Mouse (Mus musculus) midbrain, embryonic 14.5 days (tissue): ENCODE measurements at regions not wholly inside any gene's neighbourhood (a gene's known extent, or its start where the extent isn't known, plus 50 kb on each side); places are given as distances from the start of the nearest gene placed in this dataset.

ENCODE experiments used
- ATAC-seq: fragments of 200-750 bp; cut with Nextera tagmentation; 2 replicates; pipeline ENCODE4 v1.8.0; 2017; ENCODE audit warnings: moderate number of reproducible peaks, moderate library complexity; ENCODE audit not compliant: low FRiP score, low TSS enrichment
- DNase-seq: peaks from one replicate; pipeline ENCODE4 v3.0.0-alpha.2; 2015
- H3K27ac ChIP-seq: fragments of 300-500 bp; sonication (generic); replicated peaks from 2 replicates; pipeline ENCODE4 v1.5.1; 2014; ENCODE audit warnings: mild to moderate bottlenecking, low read depth, low read length, moderate library complexity
- H3K27me3 ChIP-seq: fragments of 300-500 bp; sonication (generic); 2 replicates; pipeline ENCODE4 v1.6.1; 2014; ENCODE audit warnings: low read length, control low read depth, mixed read lengths; ENCODE audit not compliant: control insufficient read depth, insufficient read depth
- H3K36me3 ChIP-seq: fragments of 300-500 bp; sonication (generic); 2 replicates; pipeline ENCODE4 v1.6.1; 2014; ENCODE audit warnings: low read length, control low read depth; ENCODE audit not compliant: control insufficient read depth, insufficient read depth
- H3K4me1 ChIP-seq: fragments of 300-500 bp; sonication (generic); 2 replicates; pipeline ENCODE4 v1.6.1; 2014; ENCODE audit warnings: mild to moderate bottlenecking, antibody characterized with exemption, low read length, control low read depth; ENCODE audit not compliant: control insufficient read depth, insufficient read depth
- H3K4me2 ChIP-seq: fragments of 300-500 bp; sonication (generic); 2 replicates; pipeline ENCODE4 v1.6.1; 2014; ENCODE audit warnings: mild to moderate bottlenecking, low read length, moderate library complexity
- H3K4me3 ChIP-seq: fragments of 300-500 bp; sonication (generic); replicated peaks from 2 replicates; pipeline ENCODE4 v1.5.1; 2014; ENCODE audit warnings: low read depth, low read length
- H3K9ac ChIP-seq: fragments of 300-500 bp; sonication (generic); replicated peaks from 2 replicates; pipeline ENCODE4 v1.6.1; 2014; ENCODE audit warnings: mild to moderate bottlenecking, low read length, moderate library complexity
- H3K9me3 ChIP-seq: fragments of 300-500 bp; sonication (generic); 2 replicates; pipeline ENCODE4 v1.6.1; 2016; ENCODE audit warnings: low read length, control low read depth, mixed read lengths; ENCODE audit not compliant: control insufficient read depth
- WGBS: fragments of 180-500 bp; shearing (Covaris S2); extraction: QIAGEN DNeasy Blood & Tissue Kit; methylation state at CpG from one replicate; pipeline ENCODE4 v1.1.7; 2014; 5-methylcytosine and 5-hydroxymethylcytosine counted together

GRCm38 (mm10) chr2:46218336-46218957 is 1101.3 kb upstream of the Zeb2 start:
- no peak overlapping the region for H3K4me3 ChIP-seq
- 94% methylated on average over 7 of the region's 7 CpGs for WGBS
- ATAC-seq (no peak), DNase-seq (no peak)
- H3K27me3 ChIP-seq = no peaks in the 10 kb centered on the region
- no peak overlapping the region for H3K4me2 ChIP-seq
- H3K36me3 ChIP-seq = no peaks in the 10 kb centered on the region
- H3K4me1 ChIP-seq = no peaks in the 10 kb centered on the region
- H3K9me3 ChIP-seq = no peaks in the 10 kb centered on the region
- H3K9ac ChIP-seq = no peak overlapping the region
- no peak overlapping the region for H3K27ac ChIP-seq

- Histone ChIP-seq H3K27me3 (no peaks in the 10 kb centered on the region), H3K9ac (no peak overlapping the region), H3K4me2 (no peak overlapping the region), H3K27ac (no peak overlapping the region), H3K4me1 (no peaks in the 10 kb centered on the region), H3K9me3 (no peaks in the 10 kb centered on the region), H3K36me3 (no peaks in the 10 kb centered on the region), H3K4me3 (no peak overlapping the region)
- 63% methylated on average over 1 of the region's 1 CpGs for WGBS
- ATAC-seq (no peak), DNase-seq (no peak)
Observed at GRCm38 (mm10) chr2:46199341-46199740, 1082.1 kb upstream of the Zeb2 start.

- H3K4me3 ChIP-seq = no peak overlapping the region
- no peaks in the 10 kb centered on the region for H3K36me3 ChIP-seq
- no peak overlapping the region for H3K9ac ChIP-seq
- H3K9me3 ChIP-seq = no peaks in the 10 kb centered on the region
- H3K4me2 ChIP-seq = no peak overlapping the region
- no peak for ATAC-seq
- H3K27ac ChIP-seq = no peak overlapping the region
- peak; percentile 6 for DNase-seq
- no peaks in the 10 kb centered on the region for H3K4me1 ChIP-seq
- H3K27me3 ChIP-seq = no peaks in the 10 kb centered on the region
Observed at GRCm38 (mm10) chr2:46187265-46187888, 1070.2 kb upstream of the Zeb2 start.

GRCm38 (mm10) chr2:46183241-46183640 is 1066.0 kb upstream of the Zeb2 start:
- WGBS = 76% methylated on average over 2 of the region's 2 CpGs
- DNase-seq = no peak
- no peak for ATAC-seq
- Histone ChIP-seq H3K27ac (no peak overlapping the region), H3K27me3 (no peaks in the 10 kb centered on the region), H3K4me2 (no peak overlapping the region), H3K9ac (no peak overlapping the region), H3K4me3 (no peak overlapping the region), H3K9me3 (no peaks in the 10 kb centered on the region), H3K36me3 (no peaks in the 10 kb centered on the region), H3K4me1 (no peaks in the 10 kb centered on the region)

- ATAC-seq = no peak
- Histone ChIP-seq H3K27ac (no peak overlapping the region), H3K27me3 (no peaks in the 10 kb centered on the region), H3K4me3 (no peak overlapping the region), H3K9ac (no peak overlapping the region), H3K36me3 (no peaks in the 10 kb centered on the region), H3K4me2 (no peak overlapping the region), H3K4me1 (no peaks in the 10 kb centered on the region), H3K9me3 (no peaks in the 10 kb centered on the region)
- DNase-seq = no peak
- 75% methylated on average over 4 of the region's 4 CpGs for whole genome bisulfite sequencing
Observed at GRCm38 (mm10) chr2:46179741-46180140, 1062.5 kb upstream of the Zeb2 start.

GRCm38 (mm10) chr2:46168488-46168887 is 1051.3 kb upstream of the Zeb2 start:
- no peak overlapping the region for H3K4me2 ChIP-seq
- no peaks in the 10 kb centered on the region for H3K9me3 ChIP-seq
- H3K27ac ChIP-seq = no peak overlapping the region
- H3K4me1 ChIP-seq = no peaks in the 10 kb centered on the region
- no peaks in the 10 kb centered on the region for H3K36me3 ChIP-seq
- no peak overlapping the region for H3K4me3 ChIP-seq
- no peak overlapping the region for H3K9ac ChIP-seq
- no peak for ATAC-seq
- WGBS = 65% methylated on average over 1 of the region's 1 CpGs
- no peaks in the 10 kb centered on the region for H3K27me3 ChIP-seq
- DNase-seq = no peak

- Histone ChIP-seq H3K4me1 (no peaks in the 10 kb centered on the region), H3K36me3 (no peaks in the 10 kb centered on the region), H3K4me2 (no peak overlapping the region), H3K27me3 (no peaks in the 10 kb centered on the region), H3K9me3 (no peaks in the 10 kb centered on the region), H3K4me3 (no peak overlapping the region), H3K27ac (no peak overlapping the region), H3K9ac (no peak overlapping the region)
- no peak for ATAC-seq
- no peak for DNase-seq
- 97% methylated on average over 3 of the region's 3 CpGs for WGBS
Observed at GRCm38 (mm10) chr2:46149848-46150247, 1032.7 kb upstream of the Zeb2 start.

GRCm38 (mm10) chr2:46119871-46120270 is 1002.7 kb upstream of the Zeb2 start:
- Histone ChIP-seq H3K27me3 (no peaks in the 10 kb centered on the region), H3K36me3 (no peaks in the 10 kb centered on the region), H3K27ac (no peak overlapping the region), H3K4me3 (no peak overlapping the region), H3K4me2 (no peak overlapping the region), H3K9me3 (no peaks in the 10 kb centered on the region), H3K9ac (no peak overlapping the region), H3K4me1 (no peaks in the 10 kb centered on the region)
- no peak for ATAC-seq
- WGBS = 60% methylated on average over 3 of the region's 3 CpGs
- DNase-seq = no peak

- H3K27ac ChIP-seq = no peak overlapping the region
- ATAC-seq = no peak
- no peaks in the 10 kb centered on the region for H3K4me1 ChIP-seq
- H3K27me3 ChIP-seq = no peaks in the 10 kb centered on the region
- H3K9ac ChIP-seq = no peak overlapping the region
- no peak overlapping the region for H3K4me3 ChIP-seq
- no peak for DNase-seq
- no peaks in the 10 kb centered on the region for H3K36me3 ChIP-seq
- no peaks in the 10 kb centered on the region for H3K9me3 ChIP-seq
- H3K4me2 ChIP-seq = no peak overlapping the region
Observed at GRCm38 (mm10) chr2:46106991-46107390, 989.8 kb upstream of the Zeb2 start.
